Mouse (Mus musculus): ENCODE data around the gene Card14.

The Card14 gene

DNA sequence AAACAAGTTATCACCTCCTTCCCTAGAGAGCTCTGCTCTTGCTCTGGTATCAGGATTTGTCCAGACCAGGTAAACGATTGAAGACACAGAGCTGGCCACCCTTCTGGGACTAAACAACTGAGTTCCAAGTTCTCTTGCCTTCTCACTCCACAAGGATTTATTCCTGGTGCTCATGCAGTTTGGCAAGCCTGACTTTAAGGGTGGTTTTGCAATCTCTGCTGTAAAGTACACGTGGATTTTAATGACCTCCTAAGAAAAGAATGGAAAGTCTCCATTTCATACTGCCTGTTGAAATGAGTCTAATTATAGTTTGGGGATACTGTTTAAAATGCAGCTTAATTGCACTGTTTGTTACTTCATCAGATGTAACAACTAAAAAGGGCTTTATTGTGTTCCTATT lies 6.6 kb upstream of the Card14 start:
- DNase-seq (ENCODE audit: inconsistent ontology term): no peak

DNA sequence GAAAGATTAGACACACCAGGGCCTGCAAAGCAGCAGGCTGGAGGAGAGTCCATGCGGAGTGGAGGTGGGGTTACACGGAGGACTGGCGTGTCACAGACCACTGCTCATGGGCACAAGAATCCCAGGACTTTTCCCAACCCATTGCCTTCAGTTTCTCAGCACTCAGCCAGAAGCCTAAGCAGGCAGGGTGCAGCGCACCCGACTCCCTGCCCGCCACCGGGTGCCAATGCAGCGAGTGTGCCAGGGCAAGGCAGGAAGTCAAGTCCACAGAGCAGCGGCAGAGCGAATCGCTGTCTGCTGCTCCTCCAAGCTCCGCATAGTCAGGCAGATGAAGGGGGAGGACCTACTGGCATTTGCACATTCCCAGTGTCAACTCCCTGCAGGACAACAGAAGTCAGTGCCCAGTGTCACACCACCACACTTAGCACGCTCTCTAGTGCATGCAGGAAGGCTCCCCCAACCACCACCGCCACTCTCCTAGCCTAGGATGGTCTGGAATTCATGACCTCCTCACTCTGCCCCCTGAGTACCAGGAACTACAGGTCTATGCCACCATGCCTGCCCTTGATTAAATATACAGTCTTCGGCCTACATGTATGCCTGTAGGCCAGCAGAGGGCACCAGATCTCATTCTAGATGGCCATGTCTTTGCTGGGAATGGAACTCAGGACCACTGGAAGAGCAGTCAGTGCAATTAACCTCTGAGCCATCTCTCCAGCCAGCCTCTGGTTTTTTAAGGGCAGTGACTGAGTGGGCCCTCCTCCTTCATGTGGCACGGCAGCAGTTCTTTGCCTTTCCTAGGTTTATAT lies 2.5 kb upstream of the Card14 start:
- peak; percentile 22 for DNase-seq (ENCODE audit: inconsistent ontology term)

DNA sequence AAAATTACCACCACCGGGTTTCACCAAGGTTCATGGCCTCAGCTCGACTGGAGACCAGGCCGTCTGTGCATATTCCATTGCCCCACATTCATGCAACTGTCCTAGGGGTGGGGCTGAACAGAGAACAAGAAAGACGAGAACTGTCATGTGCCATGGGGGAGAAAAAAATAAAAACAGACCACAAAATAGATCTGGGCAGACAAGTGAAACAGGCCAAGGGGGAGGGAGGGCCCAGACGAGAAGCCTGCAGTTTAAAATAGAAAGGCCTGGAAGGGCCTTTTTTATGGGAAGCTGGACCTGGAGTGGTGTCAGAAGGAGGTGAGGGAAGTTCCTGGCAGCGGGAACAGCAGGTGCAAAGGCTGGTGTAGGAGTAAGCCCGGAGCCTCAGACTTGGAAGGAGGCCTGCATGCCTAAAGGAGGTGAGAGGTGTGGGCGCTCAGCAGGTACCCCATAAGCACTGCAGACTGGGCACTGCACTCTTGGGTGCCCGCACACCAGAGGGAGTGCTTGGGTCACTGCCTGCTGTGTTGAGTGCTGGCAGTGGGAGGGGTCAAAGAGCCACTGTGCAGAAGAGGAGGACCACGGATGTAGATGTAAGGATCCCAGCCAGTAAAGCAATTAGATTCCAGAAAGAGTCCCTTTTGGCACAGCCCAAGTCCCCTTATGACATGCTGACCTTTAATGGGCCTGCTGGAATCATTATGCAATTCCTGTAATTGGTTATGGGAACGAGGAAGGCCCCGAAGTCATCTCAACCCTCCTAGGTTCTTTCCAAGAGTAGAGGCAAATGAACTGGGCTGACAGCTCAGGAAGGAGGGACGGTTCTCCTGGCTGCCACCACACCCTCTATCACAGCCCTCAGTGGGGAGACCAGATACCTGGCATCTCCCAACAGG lies 558 bp upstream of the Card14 start:
- no peak for DNase-seq (ENCODE audit: inconsistent ontology term)

DNA sequence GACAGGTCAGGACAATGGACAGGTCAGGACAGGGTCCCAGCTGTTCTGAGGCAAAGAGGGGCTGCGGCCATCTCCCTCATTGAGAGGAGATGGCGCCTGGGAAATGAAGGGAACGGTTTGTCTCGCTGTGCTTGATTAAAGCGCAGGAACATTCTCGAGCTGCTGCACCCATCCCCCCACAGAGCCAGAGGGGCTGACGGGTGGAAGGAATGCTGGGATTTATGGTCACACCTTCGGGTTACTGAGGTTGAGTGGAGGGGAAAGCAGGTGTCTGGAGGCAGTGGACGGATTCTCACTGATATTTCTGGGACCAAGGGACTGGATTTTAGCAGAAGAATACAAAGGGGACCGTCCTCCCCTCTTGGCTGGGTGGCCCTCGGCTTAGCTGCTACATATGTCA lies 348 bp downstream of the Card14 start:
- DNase-seq (ENCODE audit: inconsistent ontology term): no peak

DNA sequence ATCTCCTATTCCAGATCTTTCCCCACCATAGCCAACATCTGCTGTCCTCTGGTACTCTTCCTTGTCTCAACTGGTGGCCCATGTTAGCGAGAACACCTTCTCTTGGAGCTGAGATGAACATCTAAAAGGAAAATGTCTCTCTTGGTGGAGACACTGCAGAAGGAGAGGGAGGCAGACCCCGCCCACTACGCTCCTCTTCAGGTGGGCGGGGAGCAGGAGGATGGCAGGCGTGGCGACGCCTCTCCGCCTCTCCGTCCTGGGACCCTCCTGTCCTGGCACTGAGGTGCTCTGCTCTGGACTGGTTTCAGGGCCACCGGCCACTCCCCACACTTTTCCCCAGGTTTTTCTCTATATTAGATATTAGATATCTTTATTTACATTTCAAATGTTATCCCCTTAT lies 3.1 kb downstream of the Card14 start:
- DNase-seq (ENCODE audit: inconsistent ontology term): no peak

- no peak for DNase-seq (ENCODE audit: inconsistent ontology term)
These were observed 6.8 kb downstream of the Card14 start for GRCm38 (mm10) chr11:119314252-119314936.

GRCm38 (mm10) chr11:119316720-119317119 lies 9.2 kb downstream of the Card14 start:
- peak; percentile 63 for DNase-seq (ENCODE audit: inconsistent ontology term)

- no peak for DNase-seq (ENCODE audit: inconsistent ontology term)
These were observed 15.0 kb downstream of the Card14 start for GRCm38 (mm10) chr11:119322521-119322920.

DNA sequence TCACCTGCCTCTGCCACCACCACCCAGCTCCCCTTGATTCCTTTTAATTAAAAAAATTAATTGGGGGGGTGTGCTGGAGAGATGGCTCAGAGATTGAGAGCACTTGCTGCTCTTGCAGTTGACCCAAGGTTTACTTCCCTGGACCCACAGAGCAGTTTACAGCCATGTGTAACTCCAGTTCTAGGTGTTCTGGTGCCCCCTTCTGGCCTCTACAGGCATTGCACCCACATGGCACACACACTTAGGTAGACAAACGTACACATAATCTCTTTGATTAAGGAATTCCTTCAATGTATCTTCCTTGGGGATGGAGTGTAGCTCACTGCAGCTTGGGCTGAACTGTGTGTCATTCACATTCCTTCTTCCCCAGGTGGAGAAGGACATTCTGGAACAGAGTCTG lies 17.5 kb downstream of the Card14 start:
- no peak for DNase-seq (ENCODE audit: inconsistent ontology term)

- no peak for DNase-seq (ENCODE audit: inconsistent ontology term)
These were observed 23.0 kb downstream of the Card14 start for GRCm38 (mm10) chr11:119330592-119330991.

GRCm38 (mm10) chr11:119331970-119332369 lies 24.4 kb downstream of the Card14 start:
- no peak for DNase-seq (ENCODE audit: inconsistent ontology term)

DNA sequence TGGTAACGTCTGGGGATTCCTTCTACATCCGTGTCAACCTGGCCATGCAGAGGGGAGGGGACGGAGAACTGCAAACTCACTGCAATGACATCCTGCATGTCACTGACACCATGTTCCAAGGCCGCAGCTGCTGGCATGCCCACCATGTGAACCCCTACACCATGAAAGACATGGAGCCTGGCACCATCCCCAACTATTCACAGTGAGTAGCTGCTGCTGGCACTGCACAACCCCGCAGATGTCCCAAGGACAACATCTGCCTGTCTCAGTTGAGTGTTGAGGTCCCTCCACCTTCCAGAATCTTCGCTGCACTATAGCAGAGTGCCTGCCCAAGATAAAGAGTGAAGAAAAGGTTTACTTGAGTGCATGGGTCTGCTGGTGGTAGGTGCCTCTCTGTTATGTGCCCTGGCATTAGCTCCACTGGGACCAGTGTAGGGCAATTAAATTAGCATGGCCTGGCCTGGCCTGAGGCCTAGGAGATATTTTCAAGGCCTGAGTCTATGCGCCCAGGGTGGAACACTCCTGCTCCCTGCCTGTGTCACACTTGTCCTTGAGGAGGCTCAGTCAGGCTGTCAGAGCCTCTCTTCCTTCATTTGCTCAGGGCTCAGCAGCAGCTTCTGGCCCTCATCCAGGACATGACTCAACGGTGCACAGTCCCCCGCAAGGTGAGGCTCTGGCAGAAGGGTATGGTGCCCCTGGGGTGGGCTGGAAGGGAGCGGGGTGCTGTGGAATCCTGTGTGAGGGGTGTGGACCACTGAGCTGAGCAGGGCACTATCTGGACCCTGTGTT lies 30.9 kb downstream of the Card14 start:
- peak; percentile 30 for DNase-seq (ENCODE audit: inconsistent ontology term)

- DNase-seq (ENCODE audit: inconsistent ontology term): no peak
These were observed 31.6 kb downstream of the Card14 start for GRCm38 (mm10) chr11:119339179-119339578.

DNA sequence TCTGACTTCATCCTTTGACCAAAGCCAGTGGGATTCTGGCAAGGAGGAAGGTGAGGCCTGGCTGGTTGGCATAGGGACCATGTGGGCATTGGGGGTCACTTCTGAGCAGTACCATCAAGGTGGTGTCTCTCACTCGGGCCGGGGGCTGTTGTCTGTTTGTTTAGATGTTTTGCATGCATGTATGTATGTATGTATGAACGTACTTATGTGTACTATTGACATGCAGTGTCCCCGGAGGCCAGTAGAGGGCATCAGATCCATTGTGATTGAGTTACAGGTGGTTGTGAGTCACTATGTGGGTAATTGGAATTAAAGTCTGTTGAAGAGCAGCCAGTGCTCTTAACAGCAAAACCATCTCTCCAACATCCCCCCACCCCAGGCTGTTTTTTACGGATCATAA lies 32.1 kb downstream of the Card14 start:
- peak; percentile 59 for DNase-seq (ENCODE audit: inconsistent ontology term)

DNA sequence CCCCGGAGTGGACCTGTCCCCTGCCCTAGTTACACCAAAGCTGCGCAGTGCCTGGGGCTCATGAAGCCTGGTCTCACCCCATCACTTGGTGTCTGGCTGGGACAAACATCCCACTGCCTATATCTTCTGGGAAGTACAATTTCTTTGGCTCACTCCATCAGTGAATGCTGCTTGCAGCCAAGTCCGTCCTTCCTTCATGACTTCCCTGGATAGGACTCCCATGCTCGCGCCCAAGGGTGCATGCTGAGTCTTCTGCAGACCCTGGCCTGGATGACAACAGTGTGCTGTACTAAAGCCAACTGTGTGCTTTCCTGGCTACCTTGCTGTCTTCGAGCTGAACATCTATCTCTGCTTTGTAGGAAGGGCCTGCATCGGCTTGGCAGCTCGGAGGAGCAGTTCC lies 36.6 kb downstream of the Card14 start:
- DNase-seq (ENCODE audit: inconsistent ontology term): no peak

- no peak for DNase-seq (ENCODE audit: inconsistent ontology term)
These were observed 37.3 kb downstream of the Card14 start for GRCm38 (mm10) chr11:119344865-119345264.

GRCm38 (mm10) chr11:119347125-119347524 lies 39.6 kb downstream of the Card14 start:
- DNase-seq (ENCODE audit: inconsistent ontology term): no peak

- no peak for DNase-seq (ENCODE audit: inconsistent ontology term)
These were observed 44.5 kb downstream of the Card14 start for GRCm38 (mm10) chr11:119352113-119352512.

GRCm38 (mm10) chr11:119353946-119354345 lies 46.4 kb downstream of the Card14 start:
- no peak for DNase-seq (ENCODE audit: inconsistent ontology term)

DNA sequence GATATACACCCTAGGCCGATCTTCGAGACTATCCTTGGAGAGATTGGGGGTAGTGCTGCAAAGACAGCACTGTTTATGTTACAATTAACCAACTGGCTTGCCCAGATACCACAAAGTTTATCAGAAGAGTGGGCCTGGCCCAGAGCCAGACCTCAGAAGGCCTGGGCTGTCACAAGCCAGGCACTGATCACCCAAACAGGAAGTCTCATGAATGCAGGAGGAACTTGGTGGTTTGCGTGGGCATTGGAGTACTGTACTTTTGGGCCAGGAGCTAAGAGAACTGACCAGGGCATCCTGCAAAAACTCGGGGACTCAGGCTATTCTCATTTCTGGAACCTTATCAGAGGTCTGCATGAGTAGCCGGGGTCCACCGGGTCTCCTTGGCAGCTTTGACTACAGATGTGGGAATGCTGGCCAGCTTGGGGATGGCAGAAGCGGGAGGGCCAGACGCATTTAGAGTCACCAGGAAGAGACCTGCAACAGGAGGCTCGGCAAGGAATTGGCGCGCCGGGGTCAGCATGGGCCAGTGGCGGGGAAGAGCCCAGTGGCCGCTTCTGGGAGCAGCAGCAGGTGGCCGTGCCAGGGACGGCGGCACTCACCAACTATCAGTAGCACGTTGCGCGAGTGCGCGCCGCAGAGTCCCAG lies 47.4 kb downstream of the Card14 start:
- peak; percentile 78 for DNase-seq (ENCODE audit: inconsistent ontology term)

Data from Muller cell, postnatal 12 days (primary cell).